Mouse (Mus musculus) thymus, postnatal 25 days (tissue): ENCODE measurements around the gene Diaph3.
A peak's percentile ranks its signal among the peaks of the same experiment; 100 is the strongest.

Source experiments
- DNase-seq: peaks from one replicate; pipeline ENCODE4 v3.0.0; 2022

Gene Diaph3

DNA sequence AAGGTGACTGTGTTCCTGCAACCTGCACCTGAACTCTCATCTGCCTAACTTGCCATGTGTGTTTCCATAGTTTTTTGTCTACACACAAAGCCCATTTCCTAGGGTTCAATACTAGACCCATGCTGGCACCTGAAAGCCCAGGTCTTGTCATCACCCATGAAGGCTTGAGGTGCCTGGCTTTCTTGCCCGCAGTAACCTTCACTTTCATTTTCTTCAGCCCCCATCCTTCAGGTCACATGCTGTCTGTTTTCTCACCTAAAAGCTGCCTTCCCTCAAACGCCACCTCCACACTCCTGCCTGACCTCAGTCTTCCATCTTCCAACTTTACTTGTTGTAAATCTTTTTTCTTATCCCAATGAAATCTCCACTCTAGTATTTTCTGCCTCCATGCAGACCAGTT lies 61.3 kb downstream of the Diaph3 start:
- no peak for DNase-seq

DNA sequence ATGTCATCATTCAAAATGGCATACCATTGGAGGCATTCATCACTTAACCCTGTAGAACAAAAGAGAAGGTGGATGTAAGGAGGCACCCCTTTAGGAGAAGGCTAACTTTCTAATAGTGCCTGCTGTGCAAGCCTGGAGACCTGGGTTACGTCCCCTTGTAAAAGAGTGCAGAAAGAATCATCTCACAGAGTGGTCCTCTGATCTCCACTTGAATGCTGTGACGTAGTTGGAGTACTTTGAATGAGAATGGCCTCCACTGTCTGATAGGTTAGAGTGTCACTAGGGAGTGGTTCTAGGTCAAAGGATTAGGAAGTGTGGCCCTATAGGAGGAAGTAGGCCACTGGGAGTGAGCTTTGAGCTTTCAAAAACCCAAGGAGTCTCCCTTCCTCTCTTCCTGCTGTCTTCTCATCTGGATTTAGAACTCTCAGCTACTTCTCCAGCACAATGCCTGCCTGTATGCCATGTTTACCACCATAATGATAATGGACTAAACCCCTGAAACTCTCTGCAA lies 66.0 kb downstream of the Diaph3 start:
- DNase-seq, result no peak

DNA sequence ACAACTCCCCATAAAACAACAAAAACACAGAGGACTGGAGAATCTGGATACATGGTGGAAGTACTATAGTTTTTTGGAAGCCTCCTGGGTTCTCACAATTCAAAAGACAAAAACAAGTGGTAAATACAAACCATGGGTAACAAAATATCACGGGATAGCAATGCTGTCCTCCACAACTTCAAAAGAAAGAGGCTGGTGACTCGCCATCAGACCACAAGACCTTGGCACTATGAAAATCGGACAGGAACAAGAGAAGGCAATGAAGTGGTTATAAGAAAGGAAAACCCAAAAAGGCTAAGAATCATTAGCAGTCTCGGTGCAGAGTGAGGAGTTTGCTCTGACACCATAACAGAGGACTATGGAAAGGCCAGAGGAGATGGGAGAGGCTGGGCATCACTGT lies 76.8 kb downstream of the Diaph3 start:
- DNase-seq, result no peak

DNA sequence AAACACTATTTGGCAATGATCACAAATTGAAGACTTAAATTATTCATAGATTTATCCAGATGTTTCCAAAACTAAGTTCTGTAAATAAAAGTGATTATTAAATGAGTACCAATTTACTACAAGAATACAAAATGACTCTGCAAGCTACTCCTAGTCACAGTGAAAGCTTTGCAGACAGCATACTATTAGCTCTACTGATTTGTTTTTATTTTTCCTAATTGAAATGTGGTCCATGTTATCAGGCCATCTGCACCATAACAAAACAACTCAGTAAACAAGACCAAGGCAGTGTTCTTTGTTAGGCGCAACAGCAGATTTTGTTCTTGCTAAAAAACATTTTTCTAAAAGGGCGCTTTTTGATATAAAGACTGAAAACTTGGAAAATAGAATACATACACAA lies 84.9 kb downstream of the Diaph3 start:
- no peak for DNase-seq

DNA sequence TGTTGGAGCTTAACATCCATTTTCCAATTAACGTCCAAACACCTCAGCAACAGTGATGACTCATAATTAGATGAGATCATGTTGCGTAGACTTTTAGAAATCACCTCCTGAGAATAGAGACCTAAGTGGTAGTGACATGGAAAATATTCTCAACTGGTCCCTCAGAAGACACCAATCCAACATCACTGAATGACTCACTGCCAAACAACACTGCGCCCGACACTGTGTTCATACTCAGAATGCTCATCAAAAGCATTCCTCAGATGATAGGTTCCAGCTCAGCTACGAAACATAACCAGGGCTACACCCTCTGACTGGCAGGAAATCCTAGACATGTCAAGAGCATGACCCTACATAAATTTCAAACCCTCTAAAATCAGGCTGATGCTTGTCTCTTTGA lies 89.8 kb downstream of the Diaph3 start:
- no peak for DNase-seq

DNA sequence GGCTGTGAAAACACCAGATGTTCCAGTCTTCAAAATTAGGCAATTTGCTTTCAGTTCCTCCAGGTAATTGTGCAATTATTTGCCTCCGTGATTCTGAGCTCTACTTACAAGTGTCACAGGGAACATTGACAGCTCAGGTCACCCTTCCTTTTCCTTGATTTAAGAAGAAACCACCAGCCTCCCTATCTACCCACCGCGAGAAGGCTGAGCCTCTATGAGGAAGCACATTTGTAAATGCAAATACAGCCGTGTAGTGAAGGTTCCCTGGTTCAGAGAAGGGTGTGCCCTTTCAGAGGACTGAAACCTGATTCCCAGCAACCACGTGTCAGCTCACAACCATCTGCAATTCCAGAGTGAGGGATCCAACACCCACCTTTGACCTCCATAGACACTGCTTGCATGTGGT lies 96.6 kb downstream of the Diaph3 start:
- no peak for DNase-seq

DNA sequence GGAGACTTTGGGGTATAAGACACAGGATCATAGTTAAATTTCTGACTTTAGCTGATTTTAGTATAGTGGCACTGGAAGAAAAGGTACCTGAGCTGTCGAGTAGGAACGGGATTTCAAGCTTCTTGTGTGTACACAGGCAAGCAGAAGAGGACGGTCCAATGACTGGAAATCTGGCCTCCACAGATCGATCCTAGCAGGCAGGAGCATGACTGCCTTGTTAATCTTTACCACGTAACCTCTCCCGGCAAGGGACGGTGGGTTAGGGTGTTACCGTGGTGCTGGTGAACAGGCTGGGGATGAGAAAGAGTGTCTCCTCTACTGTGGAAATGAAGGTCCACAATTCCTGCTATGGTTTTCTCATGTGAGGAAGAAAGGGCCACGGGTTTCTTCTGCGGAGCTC lies 120.8 kb downstream of the Diaph3 start:
- no peak for DNase-seq

DNA sequence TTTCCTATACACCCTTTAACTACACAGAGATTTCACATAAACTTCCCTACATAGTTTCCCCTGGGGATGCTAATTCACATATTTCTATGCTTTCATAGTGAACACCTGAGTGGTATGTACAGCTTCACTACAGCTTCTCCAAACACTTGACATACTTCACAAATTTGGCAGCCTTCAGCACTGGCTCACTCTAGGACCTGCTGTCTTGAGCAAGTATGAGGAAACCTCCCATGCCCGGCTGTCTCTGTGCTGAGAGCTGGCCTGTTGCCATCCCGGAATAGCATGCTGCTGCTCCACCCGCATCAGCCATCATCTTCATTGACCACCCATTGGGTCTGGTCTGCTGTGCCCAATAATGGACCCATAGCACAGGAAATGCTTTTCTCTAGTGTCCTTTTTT lies 121.3 kb downstream of the Diaph3 start:
- DNase-seq, result no peak

DNA sequence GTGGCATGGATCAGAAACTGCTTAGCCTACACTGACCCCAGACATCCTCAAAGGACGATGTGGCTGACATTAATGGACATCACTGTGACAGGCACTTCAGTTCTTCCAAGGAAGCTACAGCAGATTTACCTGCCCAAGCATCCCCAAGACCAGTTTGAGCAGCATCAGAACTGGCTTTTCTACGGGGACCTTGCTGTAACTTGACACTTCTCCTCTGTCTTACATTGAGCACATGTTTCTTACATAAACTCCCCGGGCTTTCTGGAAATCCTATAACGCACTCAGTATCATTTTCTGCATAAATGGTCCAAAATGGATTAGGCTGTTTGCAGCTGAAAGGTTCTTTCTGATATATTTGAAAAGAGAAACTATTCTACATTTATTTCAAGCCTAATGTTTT lies 143.7 kb downstream of the Diaph3 start:
- no peak for DNase-seq

DNA sequence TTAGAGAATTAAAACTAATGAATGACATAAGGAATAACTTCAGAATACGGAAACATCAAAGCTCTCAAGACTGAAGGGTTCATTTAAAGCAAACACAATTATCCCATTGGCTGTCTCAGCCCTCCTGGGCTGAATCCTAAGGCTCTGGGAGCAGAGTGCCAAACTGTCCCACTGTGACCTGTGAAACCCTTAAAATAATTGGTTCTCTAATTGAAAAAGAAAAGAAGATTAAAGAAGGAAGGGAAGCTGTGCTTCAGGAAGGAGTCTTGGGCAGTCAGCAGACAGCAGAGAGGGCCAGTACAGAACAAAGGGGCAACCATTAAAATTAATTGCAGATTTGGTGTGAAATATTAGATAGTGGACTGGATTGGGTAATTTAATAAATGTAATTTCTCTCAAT lies 189.9 kb downstream of the Diaph3 start:
- no peak for DNase-seq

DNA sequence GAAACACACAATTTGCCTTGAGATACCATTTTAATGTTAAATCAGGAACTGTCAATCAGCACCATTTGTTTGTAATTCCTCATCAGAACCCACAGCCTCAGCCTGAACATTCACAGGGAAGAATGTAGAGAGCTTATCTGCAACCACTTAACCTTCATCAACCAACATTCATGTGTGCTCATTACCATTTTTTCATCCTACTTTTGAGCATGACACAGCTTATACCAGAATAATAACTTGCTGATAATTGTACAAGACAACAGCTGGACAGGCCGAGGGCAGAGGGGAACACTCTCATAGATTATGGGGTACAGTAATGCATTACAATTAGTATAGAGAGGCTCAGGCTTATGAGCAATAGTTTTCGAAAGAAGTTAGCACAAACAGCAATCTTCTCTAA lies 203.1 kb downstream of the Diaph3 start:
- DNase-seq, result no peak

DNA sequence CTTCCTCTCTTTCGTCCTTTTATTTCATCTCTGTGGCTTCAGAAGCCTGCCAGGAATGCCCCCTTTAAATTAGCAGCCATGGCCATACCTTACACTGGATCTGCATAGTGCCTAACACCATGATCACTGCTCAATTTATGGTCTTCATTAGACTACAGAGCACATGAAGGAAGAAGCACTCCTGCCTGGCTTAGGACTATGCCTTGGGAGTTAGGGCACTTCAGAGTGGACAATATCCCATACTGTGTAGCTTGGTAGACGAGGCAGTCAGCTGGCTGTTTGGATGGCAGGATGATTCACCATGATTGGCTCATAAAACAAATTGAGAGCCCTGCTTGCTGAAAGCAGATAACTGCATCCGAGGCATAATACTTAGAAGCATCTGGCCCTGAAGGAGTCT lies 204.6 kb downstream of the Diaph3 start:
- no peak for DNase-seq

DNA sequence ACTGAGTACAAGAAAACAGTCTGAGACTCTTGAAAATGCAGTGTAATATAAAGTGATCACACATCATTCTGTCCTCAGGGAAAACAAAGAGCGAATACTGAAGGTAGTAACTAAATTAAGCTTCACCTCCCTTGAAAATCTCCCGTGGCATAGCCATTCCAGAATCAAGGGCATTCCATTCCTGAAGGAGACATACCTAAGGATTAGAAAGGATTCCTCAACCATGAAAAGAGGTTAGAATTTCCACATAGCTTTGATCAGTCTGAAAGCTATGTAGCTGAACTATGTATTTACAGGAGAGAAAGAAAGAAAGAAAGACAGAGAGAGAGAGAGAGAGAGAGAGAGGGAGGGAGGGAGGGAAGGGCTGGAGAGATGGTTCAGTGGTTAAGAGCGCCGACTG lies 210.3 kb downstream of the Diaph3 start:
- no peak for DNase-seq

DNA sequence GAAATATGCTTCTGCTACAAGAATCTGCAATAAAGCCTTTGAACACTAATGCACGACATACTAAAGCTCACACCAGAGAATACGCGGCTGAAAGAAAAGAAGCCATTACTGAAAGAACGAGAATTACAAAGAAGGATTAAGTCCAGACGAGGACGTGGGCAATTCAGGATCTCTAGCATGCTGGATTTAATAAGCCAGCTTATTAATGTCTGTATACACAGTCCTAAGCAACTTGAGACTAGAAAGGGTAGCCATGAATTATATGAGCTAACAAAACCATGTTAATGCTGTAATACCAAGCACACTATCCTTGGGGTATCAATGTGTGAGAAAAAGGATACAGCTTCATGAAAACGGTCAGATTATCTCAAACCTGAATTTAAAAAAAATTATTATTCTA lies 214.2 kb downstream of the Diaph3 start:
- no peak for DNase-seq

DNA sequence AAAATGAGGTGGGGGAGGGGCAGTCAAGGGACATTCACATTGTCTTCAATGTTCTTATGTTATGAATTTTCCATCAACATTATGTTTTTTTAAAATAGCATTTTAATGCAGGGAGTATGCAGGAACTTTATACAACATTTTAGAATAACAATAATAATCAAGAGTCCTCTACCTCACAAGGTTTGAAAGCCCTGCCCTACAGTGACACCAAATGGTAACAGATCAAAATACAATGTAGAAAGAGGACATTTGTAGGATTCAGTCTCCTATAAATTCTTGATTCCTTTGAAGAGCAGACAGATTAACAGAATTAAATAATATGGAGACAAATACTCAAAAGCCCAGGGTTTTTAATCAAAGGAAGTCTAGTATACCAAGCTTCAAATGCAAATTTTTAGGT lies 242.1 kb downstream of the Diaph3 start:
- DNase-seq, result no peak

DNA sequence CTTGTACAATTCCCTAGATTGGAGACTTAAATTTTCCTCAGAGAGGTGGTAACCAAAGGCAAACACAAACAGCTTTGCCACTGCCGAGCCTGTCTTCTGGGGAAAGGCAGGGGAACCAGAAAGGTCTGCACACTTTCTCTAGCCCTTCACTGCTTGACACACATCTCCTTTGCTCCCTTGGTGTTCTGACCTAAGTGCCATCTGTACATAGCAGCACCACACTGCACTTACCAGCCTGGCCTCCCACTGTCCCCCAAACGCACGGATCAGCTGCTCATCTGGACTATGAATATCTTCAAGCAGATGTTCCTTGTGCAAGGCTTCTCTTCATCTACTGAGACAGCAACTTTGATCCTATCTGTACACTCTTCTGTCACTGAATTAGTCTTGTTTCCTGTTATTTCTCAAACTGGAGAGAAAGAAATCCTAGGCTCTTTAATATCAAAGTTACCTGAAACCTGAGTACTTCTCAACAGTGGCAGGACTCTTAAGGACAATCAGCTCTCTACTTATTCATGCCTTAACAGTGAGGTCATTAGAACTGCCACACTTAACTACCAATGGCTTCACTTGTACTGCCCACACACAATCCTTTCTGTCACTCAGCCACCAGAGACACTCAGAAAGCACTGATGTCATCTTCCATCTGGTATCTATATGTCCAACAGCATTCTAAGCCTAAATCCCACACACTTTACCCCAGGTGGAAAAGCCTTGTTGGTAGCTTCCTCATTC lies 251.8 kb downstream of the Diaph3 start:
- no peak for DNase-seq

DNA sequence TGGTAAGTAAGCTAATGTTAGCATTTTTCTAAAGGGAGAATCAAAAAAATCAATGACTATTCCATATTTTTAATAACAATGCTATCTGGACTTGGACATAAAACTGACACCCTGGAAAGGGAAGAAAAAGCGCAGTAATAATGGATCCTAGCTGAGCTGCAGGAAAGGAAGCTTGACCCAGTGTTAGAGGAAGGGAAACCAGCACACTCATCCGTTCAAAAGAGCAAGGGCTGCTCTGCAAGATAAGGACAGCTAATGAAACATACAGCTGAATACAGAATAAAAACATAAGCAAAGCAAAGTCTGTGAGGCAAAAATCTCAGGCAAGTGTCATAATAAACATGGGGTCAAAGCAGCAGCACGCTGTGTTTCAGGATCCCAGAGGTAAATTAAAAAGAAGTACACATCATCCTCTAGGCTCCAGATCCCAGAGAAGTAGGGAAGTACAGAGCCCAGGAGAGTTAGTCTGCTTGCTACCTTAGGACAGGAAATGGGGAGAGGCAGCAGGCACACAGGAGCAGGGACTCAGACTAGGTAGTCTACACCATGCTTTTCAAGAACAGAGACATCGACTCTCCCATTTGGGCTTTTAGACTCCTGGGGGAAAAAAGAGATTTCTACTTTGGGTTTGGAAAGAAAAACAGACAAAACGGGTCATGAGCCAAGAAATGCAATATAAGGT lies 255.5 kb downstream of the Diaph3 start:
- no peak for DNase-seq

DNA sequence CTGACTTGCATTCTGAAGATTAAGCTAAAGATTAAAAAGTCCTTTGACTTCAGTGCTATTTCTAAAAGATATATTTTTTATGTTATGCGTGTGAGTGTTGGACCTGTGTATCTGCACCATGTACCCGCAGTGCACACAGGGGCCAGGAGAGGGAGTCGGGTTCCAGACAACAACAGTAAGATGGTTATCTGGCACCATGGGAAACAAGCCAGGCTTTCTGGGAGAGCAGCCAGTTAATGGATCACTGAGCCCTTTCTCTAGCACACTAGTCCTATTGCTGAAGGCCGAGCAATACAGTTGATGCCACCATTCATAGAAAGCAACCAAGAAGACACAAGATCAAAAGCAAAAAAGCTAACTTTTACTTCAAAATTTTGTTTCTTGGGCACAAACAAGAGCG lies 271.5 kb downstream of the Diaph3 start:
- DNase-seq, result peak; percentile 6

DNA sequence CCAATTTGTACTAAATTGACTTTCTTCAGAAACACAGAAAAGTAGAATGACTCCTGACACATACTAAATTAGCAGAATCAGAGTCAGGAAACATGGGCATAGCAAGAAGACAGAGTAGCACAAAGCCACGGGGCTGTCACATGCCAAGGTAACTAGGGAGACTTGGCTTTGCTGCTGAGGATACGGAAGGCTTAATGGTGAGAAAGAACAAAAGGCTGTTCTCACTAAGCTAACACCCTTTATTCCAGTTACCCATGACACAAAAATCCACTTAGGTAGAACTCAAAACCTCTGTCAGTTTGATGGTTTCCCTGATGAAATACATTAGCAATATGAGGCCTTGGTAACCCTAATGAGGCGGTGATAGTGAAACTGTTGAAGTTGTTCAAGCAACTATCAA lies 273.9 kb downstream of the Diaph3 start:
- no peak for DNase-seq

DNA sequence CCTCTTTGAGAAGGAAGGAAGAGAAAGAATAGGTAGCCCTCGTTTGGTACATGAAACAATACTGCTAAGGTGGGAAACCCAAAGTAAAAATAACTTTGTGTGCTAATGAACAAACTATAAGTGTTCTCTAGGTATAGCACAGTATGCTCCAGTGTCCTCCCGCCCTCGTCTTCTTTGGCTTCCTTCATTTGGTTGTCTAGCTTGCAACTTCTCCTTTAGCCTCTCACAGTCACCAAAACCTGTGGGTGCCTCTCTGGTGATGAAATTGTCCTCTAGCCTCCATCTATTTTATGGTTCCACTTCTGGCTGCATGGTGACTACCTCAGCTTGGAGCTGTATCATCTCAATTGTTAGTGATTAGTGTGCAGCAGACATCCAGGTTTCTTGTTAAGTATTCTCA lies 277.0 kb downstream of the Diaph3 start:
- DNase-seq, result no peak

DNA sequence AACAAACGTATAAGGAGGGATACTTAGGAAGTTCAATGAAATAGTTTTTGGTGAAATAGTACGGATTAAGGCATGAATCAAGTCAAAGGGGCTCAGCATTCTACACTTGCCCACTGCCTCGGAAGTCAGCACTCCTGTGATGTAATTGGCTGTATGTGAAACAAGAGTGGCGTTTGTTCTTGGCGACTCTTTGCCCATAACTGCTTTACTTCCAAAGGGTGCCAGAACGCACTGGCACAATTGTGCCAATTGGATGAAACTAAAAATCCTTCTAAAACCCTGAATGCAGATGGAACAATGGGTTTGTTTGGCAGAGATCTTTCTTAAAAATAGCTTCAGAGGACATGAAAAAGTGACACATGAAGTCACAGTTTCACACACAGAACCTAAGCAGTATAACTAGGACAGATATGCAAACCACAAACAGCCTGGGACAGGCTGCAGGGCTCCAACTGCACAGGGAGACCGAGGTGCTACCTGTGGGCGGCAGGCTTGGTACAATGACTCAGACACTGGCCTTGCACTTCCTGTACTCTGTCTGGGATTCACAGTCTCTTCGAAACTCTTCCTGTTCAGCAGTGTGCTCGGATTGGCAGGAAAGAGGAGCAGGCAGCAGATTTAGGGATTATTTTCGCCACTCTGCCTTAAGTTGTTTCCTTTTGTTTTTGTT lies 279.6 kb downstream of the Diaph3 start:
- no peak for DNase-seq

DNA sequence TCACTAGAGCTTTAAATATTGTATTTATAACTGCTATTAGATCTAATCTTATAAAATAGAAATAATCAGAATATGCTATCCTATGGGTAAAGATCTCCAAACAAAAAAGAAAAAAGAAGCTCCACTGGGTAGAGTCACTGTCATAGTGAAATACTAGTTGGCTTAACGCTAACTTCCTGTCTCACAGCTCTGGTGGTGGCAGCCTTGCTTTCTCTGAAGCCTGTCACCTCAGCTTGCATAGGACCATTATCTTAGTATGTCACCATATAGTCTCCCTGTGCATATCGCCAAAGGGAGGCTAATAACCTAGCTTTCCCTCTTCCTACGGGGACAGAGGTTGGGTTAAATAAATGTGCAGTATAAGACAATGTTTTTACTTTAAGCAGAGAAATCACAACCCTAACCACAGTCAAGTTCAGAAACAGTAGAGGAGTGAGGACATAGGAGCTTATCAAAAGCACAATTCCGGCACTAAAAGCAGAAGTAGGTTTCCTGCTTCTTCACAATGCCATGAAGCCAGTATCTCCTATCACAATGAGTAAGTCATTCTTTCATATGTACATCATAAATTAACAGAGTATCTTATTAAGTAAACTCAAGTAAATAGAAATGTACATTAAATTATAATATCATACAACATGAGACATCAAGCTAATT lies 293.8 kb downstream of the Diaph3 start:
- DNase-seq, result no peak

DNA sequence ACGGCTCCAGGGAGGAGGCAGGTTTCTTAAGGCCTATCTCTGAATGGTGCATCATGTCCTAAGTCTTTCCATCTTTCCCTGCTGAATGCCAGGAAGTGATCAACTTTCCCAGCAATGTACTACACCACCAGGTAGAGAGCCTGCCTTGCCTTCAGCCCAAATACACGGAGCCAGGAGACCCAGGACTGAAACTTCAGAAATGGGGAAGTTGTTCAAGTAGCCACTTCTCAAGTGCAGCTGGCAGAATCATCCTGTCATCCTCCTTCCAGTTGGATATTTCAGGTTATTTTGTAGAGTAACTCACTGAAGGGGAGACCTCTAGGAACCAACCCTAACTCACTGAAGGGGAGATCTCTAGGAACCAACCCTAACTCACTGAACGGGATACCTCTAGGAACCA lies 297.0 kb downstream of the Diaph3 start:
- no peak for DNase-seq

DNA sequence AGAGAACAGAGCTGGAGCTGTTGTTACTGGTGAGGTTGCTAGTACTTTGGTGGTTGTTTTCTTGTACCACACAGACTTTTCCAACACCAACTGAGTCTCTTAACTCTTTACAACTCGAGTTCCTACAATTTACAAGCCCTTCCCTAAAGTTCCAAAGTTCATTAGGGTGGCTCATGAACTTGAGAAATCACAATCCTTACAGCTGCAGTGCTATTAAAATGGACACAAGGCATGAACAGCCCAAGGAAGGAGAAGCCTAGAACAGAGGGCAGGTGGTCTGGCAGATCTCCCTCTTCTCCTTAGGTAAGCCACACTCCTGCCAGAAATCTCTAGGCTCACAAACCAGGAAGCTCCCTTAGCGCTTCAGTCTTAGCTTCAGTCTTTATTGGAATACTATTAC lies 303.4 kb downstream of the Diaph3 start:
- no peak for DNase-seq
